Mouse (Mus musculus) ES-Bruce4 (cell line): ENCODE measurements around the gene Hcn2. TPM values are rescaled to one million over a fixed set of nuclear protein-coding genes. Genes with fewer than 3 reads are reported as not detected.

Experiments used
- H3K27ac ChIP-seq: 2 replicates; pipeline ENCODE4 v1.5.1; 2012; ENCODE audit warnings: low read length, inconsistent platforms; ENCODE audit not compliant: insufficient read depth
- H3K27me3 ChIP-seq: 2 replicates; pipeline ENCODE4 v1.6.1; 2012; ENCODE audit warnings: mild to moderate bottlenecking, low read length, inconsistent platforms; ENCODE audit not compliant: control insufficient read depth, poor library complexity, insufficient read depth, severe bottlenecking
- H3K36me3 ChIP-seq: 2 replicates; pipeline ENCODE4 v1.6.1; 2012; ENCODE audit warnings: inconsistent platforms, mild to moderate bottlenecking, low read length, moderate library complexity; ENCODE audit not compliant: control insufficient read depth, poor library complexity, insufficient read depth, severe bottlenecking
- H3K4me1 ChIP-seq: one replicate; pipeline ENCODE4 v1.8.1; 2011; ENCODE audit warnings: low read length; ENCODE audit not compliant: control insufficient read depth, insufficient read depth
- H3K4me3 ChIP-seq: 2 replicates; pipeline ENCODE4 v1.5.1; 2011; ENCODE audit warnings: low read depth, mild to moderate bottlenecking, low read length
- H3K9ac ChIP-seq: 2 replicates; pipeline ENCODE4 v1.6.1; 2012; ENCODE audit warnings: low read depth, mild to moderate bottlenecking, inconsistent platforms; ENCODE audit not compliant: poor library complexity, severe bottlenecking
- H3K9me3 ChIP-seq: replicated peaks from 2 replicates; pipeline ENCODE4 v1.6.1; 2012; ENCODE audit warnings: mild to moderate bottlenecking, low read length, inconsistent platforms; ENCODE audit not compliant: control insufficient read depth, poor library complexity, insufficient read depth, severe bottlenecking
- CTCF ChIP-seq: IDR thresholded peaks from one replicate; pipeline ENCODE4 v1.8.1; 2011; ENCODE audit warnings: low read depth, low read length
- EP300 ChIP-seq: IDR thresholded peaks from 2 replicates; pipeline ENCODE4 v1.6.1; 2011; ENCODE audit warnings: low read depth, low read length; ENCODE audit not compliant: insufficient read depth
- POLR2A ChIP-seq: IDR thresholded peaks from one replicate; pipeline ENCODE4 v1.8.1; 2011; ENCODE audit warnings: low read length; ENCODE audit not compliant: insufficient read depth
- polyA plus RNA-seq: library from polyadenylated mRNA; stranded (reverse); fragments of >200 nt; gene quantifications from 2 replicates; pipeline ENCODE4 v1.2.4, GENCODE M21; 2011; ENCODE audit warnings: low read depth; ENCODE audit not compliant: missing spikeins, insufficient read depth, insufficient read length

Hcn2 gene
- polyA plus RNA-seq, 1 experiment: 7.3 TPM

DNA sequence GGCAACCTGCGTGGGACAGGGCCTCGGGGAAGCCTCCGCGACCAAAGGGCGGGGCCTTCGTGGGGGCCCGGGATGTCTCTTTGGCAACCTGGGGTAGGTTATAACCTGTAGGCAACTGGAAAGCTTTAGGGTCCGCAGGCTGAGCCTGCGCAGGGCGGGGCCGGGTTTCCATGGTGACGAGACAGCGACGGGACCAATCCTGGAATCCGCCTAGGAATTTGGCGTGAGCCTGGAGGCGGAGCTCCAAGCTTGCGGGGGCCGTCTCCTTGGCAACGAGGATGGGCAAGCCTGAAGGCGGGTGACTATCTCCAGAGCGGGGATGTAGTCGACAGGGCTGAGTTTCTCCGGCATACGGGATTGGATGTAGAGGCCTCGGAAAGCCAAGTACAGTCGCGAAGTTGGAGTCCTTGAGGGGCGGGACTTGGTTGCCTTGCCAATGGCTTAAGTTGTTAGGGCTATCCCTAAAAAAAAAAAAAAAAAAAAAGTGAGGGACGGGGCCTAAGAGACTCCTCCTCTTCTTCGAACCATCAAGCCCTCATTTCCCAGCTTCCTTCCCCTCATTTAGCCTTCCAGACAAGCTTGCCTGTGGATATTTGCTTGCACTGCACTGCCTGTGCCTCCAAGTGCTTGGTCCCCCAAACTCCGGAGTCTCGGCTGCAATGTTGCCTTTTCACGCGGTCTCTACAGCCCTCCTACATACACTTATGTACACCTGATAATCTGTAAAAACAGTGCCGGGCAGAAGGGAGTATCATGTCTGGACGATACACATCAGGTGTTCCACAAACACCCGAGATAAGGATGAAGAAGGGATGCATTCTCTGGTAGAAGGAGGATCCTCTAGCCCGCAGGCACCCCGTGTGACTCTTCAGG is 51.2 kb downstream of the Hcn2 start:
- Histone ChIP-seq H3K9me3 (no peaks in the 10 kb centered on the region), H3K4me3 (peak overlapping the region; percentile 70), H3K27ac (peak overlapping the region; percentile 28; the same call in 1 of the 2 replicates), H3K9ac (no peak overlapping the region; the same call in 1 of the 2 replicates), H3K27me3 (no peaks in the 10 kb centered on the region), H3K4me1 (peaks cover 3% of the 10 kb centered on the region), H3K36me3 (no peaks in the 10 kb centered on the region)
- TF ChIP-seq EP300 (no peak), CTCF (no peak), POLR2A (no peak)

DNA sequence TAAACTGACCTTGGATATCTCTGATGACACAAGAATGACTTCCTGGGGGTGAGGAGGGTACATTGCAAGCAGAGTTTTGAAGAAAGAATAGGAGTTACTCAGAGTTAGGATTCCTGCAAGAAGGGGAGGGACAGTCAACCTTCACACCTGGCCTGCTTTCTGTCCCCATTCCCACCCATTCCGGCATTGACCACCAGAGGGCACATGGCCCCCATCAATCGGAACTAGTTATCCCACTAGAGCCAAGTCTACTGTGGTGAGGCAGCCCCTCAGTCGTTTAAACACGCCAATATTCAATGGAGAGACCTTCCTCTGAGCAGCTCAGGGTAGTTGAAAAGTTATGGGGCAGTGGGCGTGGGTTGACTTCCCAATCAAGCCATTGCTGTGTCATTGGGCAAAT is 52.0 kb downstream of the Hcn2 start:
- Histone ChIP-seq H3K4me1 (peaks cover 3% of the 10 kb centered on the region), H3K4me3 (no peak overlapping the region), H3K27me3 (no peaks in the 10 kb centered on the region), H3K27ac (no peak overlapping the region), H3K9ac (no peak overlapping the region), H3K9me3 (no peaks in the 10 kb centered on the region), H3K36me3 (no peaks in the 10 kb centered on the region)
- no peak for TF ChIP-seq POLR2A
- peak; percentile 96 for TF ChIP-seq CTCF

DNA sequence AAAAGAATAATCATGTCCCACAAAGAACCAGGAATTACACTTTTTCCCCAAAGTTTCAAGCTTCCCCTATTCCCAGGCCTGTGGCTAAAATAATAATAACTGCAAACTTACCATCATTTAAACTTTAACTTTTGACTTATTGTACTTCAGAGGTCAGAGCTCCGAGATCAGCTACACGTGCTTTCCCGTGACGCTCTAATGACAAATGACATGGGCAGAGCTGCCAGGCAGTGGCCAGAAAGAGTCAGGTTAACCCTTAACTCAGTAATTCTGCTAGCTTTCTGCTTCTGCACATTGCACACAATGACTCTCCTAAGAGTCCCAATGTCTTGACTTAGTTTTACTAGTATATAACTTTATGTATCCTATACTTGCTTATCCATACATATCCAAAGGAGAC is 52.9 kb downstream of the Hcn2 start:
- no peaks in the 10 kb centered on the region for H3K36me3 ChIP-seq
- H3K27ac ChIP-seq: no peak overlapping the region
- TF ChIP-seq POLR2A (no peak), EP300 (no peak), CTCF (no peak)
- H3K9me3 ChIP-seq: no peaks in the 10 kb centered on the region
- H3K27me3 ChIP-seq: no peaks in the 10 kb centered on the region
- no peak overlapping the region for H3K4me3 ChIP-seq
- no peak overlapping the region for H3K9ac ChIP-seq
- H3K4me1 ChIP-seq: peaks cover 3% of the 10 kb centered on the region

DNA sequence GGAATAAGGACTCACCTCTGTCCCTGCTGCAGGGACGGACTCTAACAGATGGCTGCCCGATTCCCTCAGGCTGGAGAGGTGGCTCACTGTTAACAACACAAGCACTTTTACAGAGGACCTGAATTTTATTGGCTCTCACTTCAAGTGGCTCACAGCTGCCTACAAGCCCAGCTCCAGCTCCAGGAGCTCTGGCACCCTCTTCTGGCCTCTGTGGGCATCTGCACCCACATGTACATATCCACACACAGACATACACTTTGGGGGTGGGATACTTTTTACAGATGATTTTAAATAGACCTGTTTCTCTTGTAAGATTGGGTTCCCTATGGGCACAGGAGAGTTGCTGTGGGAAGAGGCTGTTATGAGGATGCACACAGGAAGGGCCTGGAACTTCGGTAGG is 55.9 kb downstream of the Hcn2 start:
- H3K4me3 ChIP-seq: no peak overlapping the region
- H3K27ac ChIP-seq: no peak overlapping the region
- H3K9ac ChIP-seq: no peak overlapping the region
- H3K27me3 ChIP-seq: no peaks in the 10 kb centered on the region
- H3K36me3 ChIP-seq: no peaks in the 10 kb centered on the region
- no peaks in the 10 kb centered on the region for H3K4me1 ChIP-seq
- TF ChIP-seq CTCF (peak; percentile 50), EP300 (no peak)
- no peaks in the 10 kb centered on the region for H3K9me3 ChIP-seq

DNA sequence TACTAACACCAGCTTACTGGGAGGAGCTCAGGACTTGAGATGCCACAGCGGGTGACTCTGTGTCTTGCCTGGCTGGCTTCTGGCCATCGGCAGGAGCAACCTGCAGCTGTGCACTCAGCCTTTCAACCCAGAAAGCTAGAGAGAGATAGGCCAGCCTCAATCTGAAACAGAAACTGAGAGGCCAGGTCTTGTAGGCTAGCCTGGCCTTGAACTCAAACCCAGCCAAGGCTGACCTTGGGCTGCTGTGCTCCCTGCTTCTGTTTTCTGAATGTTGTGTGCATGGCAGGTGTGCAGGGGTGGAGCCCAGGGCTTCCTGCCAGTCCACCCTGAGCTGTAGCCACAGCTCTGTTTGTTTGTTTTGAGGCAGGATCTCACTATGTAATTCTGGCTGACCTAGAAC is 56.8 kb downstream of the Hcn2 start:
- no peaks in the 10 kb centered on the region for H3K4me1 ChIP-seq
- no peaks in the 10 kb centered on the region for H3K36me3 ChIP-seq
- H3K27me3 ChIP-seq: no peaks in the 10 kb centered on the region
- no peak for TF ChIP-seq CTCF
- TF ChIP-seq POLR2A: no peak
- TF ChIP-seq EP300: no peak
- no peak overlapping the region for H3K27ac ChIP-seq
- H3K9me3 ChIP-seq: no peaks in the 10 kb centered on the region
- no peak overlapping the region for H3K4me3 ChIP-seq
- H3K9ac ChIP-seq: no peak overlapping the region

DNA sequence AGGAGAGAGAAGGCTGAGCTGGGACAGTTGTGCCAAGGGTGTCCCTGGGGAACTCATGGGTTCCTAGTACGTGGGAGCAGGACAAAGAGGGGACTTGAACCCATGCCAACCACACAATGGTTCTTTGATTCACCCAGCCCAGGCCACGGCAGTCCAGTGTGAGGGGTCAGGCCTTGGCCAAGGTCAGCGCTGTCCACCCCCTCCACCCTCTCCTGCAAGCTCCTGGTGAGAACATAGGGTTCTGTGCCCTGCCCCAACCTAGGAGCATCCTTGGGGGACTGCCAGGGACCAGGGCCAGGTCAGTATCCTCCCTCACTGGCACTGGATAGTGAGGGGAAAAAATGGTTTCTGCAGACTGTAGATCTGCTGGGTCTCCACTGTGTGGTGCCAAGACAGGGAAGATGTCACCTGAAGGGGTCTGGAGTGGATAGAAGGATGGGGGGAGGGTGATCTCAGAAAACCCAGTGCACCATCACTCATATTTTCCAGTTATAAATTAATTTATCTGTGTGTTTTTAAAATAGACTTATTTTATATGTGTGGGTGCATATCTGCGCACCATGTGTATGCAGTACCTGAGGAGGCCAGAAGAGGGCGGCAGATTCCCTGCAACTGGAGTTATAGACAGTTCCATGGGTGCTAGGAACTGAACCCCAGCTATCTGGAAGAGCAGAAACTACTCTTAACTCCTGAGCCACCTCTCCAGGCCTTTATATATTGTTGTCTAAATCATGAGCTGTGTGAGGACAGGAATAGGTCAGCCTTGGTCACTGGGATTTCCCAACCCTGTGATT is 58.2 kb downstream of the Hcn2 start:
- Histone ChIP-seq H3K27ac (no peak overlapping the region), H3K4me1 (no peaks in the 10 kb centered on the region), H3K36me3 (no peaks in the 10 kb centered on the region), H3K27me3 (no peaks in the 10 kb centered on the region), H3K4me3 (no peak overlapping the region), H3K9ac (no peak overlapping the region), H3K9me3 (no peaks in the 10 kb centered on the region)
- no peak for TF ChIP-seq POLR2A
- TF ChIP-seq CTCF: peak; percentile 48
- TF ChIP-seq EP300: no peak
